Mouse (Mus musculus) thymus, postnatal 36 days (tissue): ENCODE data around the gene Scg5.

Source experiments
- DNase-seq, 2 experiments: peaks; one replicate each; pipeline ENCODE4 v3.0.0; 2022; ENCODE audit warnings: mixed read lengths in 2 of 2

Gene Scg5

DNA sequence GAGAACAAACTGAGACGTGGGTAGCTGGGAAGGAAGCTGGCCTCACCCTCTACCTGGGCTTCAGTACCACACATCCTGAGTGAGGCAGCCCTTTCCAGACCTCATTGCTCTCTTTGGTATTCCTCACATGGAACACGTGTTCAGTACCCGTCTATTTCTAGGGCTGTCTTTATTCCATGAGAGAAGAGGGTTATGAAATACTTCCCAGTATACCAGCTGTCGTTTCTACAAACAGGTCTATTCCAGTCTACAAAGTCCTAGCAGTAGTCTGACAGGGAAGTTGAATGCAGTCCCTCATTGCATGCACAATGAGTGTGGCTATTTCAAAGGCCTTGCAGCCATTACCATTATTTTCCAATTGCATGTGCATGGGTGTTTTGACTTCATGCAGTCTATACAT lies 23.2 kb downstream of the Scg5 start:
- DNase-seq = no peak

GRCm38 (mm10) chr2:113803753-113804152 lies 25.2 kb downstream of the Scg5 start:
- DNase-seq = no peak

- DNase-seq = no peak
These were observed 28.1 kb downstream of the Scg5 start for GRCm38 (mm10) chr2:113800846-113801245.

DNA sequence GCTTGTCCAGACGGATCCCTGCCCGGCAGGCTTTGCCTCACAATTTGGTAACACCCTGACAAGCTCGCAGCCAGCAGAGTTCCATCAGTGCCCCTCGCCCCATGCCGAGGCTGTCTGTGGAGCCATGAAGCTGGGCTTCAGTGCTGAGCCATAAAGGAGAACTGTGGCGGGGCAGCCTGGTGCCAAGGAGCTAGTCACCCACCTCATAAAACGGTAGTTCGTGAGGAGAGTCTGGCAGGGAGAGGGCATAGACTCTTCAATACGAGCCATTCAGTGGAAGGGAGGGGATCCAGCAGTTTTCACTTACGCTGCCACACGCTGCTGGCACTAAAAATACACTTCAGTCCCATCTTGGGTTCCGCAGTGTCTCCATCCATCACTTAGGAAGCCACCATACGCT lies 30.3 kb downstream of the Scg5 start:
- DNase-seq = no peak

- no peak for DNase-seq
These were observed 33.7 kb downstream of the Scg5 start for GRCm38 (mm10) chr2:113795186-113795585.

DNA sequence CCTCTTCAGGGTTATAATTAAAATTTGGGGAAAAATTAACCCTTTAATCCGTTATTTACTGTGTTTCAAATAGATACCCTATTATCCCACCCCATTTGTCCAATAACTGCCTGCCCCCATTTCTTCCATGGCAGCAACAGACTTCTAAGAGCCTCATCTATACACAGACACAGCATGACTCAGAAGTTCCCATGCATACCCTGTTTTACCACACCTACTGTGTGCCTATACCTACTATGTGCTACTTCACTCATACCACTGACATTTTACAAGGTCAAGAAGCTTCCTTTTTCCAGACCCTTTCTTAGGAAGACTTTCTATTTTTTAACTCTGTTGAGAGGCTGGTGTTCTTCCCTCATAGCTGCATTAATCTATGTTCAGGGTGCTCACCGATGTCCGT lies 35.4 kb downstream of the Scg5 start:
- no peak for DNase-seq

DNA sequence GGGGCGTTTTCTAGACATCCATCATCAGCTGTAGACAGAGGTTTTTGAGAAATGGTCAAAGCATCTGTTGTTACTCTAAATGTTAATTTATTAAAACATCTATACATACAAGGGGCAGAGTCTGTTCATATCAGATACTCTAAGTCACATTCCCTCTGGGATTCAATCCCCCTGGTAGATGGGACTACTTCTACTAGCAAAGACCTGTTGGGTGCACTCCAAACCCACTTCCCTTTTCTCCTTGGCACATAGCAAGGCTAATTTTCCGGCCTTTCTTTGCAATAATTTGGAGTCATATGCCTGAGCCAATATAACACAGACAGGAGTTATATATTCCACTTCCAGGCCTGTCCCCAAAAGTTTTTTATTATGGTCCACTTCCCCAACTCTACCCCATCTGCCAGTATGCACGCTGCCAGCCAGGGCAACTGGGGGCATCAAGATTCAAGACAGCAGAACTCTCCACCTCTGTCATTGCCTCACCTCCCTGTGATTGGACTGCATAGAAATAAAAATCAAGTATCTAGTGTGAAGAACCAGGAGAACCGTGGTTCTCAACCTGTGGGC lies 40.0 kb downstream of the Scg5 start:
- DNase-seq = no peak

DNA sequence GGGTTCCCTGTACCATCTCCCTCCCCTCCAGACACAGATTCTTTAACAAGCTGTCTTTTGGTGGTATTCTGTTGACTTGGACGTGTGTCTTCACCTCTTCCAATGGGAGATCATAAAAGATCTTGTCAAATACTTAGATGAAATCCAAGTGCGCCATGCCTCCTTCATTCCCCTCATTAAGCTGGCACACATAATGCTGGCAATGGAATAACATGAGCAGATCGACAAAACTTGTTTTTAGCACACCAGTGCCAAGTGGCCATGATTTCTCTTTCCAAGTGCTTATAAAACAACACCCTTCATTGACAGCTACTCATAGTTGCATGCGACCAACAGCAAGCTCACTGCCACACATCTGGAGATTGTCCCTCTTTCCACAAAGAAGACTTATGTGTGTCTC lies 41.0 kb downstream of the Scg5 start:
- no peak for DNase-seq

- DNase-seq = no peak
These were observed 44.1 kb downstream of the Scg5 start for GRCm38 (mm10) chr2:113784851-113785250.

GRCm38 (mm10) chr2:113781521-113781920 lies 47.4 kb downstream of the Scg5 start:
- no peak for DNase-seq

- DNase-seq = no peak
These were observed 47.8 kb downstream of the Scg5 start for GRCm38 (mm10) chr2:113781107-113781506.

GRCm38 (mm10) chr2:113779336-113779735 lies 49.6 kb downstream of the Scg5 start:
- no peak for DNase-seq

- DNase-seq = no peak
These were observed 50.9 kb downstream of the Scg5 start for GRCm38 (mm10) chr2:113778036-113778435.

GRCm38 (mm10) chr2:113776297-113776696 lies 52.6 kb downstream of the Scg5 start:
- DNase-seq = no peak

DNA sequence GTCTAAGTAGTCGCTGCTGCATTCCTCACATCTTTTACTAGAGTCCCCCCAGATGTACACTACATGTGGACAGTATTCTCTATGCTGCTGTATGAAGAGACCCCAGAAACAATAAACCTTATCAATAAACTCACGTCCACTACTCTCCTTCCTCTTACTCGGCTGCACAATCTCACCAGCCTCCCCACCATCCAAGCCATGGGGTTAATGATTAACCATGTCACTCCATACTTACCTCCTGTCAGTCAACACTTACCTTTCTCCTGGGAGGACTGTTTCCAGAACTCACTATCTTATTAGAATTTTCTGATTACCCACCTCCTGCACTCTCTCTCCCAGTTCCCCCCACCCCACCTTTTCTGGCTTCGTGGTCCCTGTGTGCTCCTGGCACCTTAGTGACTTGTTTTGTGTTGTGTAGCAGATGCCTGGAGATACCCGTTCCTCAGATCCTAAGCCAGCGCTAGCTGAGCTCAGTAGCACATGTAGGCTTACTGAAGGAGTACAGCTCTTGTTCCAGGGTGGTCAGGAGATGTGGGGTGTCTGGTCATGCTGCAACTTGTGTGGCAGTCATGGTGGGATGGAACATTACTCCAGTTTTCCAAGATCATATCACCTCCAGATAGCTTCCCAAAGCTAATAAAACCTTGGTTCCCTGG lies 54.6 kb downstream of the Scg5 start:
- DNase-seq = no peak

GRCm38 (mm10) chr2:113768541-113769303 lies 60.2 kb downstream of the Scg5 start:
- DNase-seq = no peak

DNA sequence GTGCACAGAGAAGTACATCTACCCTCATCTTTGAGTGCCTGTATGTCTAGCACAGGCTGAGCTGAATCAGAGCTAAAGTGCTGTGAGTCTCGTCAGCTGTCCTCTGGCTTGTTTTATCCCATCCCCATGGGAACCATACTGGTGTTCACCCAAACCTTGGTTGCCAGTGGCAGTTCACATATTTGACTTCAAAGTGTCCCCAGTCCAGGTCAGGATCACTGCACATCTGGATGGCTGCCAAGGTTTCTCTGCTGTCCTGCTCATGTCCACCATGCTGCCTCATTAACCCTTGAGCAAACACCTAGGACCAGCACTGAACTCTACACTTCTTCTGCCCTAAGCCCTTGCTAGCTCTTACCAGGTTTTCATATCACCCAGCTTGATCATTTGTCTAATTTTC lies 63.0 kb downstream of the Scg5 start:
- no peak for DNase-seq

DNA sequence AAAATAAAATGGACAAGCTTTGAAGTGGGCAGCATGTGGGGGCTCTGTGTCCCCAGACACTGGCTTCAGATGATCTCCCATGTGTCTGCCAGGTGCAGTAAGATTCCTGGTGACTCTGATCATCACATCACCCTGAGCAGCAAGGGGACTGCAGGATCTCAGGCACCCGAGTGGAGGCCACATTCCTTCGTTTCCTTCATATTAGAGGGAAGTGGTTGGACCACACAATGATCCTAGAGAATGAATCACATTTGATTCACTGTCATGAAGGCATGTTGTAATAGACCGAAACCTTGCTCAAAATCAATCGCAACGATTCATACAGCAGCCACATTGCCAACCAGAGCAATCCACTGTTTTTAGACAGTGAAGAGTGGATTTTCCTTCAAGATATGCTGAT lies 64.0 kb downstream of the Scg5 start:
- DNase-seq = no peak

DNA sequence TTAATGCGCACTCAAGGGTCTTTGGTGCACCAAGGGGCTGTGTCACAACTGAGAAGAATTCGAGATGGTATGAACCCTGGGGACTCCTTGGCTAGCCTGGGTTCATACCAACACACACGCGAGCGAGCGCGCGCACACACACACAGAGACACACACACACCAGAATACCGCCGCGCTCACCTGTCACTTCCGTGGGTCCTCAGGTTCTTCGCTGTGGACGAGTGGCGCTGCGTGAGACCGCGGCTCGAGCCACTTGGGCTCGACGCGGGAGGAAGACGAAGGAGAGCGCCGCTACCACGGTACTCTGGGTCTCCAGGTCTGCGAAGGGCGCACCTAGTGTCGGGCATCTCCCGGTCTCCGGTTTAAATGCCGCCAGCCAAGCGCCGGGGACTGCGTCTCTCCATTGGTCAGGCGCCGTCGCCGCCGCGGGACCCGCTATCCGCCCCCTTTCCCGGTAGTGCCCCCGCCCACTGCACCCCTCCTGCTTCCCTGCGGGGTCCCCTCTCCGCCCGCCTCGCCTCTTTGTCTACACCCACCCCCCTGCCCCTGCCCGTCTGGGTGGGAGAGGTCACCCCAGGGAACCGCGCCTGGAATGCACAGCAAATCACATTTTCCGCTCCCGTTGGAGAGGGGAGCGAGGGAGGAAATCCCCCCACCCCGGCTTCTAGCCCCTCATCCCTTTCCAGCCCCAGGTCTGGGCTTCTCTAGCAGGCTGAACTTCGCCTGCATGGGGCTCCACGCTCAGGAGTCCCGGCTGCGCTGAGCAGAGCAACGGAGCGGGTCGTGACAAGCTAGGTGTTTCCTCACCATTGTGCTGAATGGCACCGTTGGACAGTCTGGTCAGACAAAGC lies 70.4 kb downstream of the Scg5 start, which contains the start of gene Grem1:
Gene Grem1 (minus strand): TSS at position 336 of the 851 bp plus-strand sequence.
- no peak for DNase-seq

DNA sequence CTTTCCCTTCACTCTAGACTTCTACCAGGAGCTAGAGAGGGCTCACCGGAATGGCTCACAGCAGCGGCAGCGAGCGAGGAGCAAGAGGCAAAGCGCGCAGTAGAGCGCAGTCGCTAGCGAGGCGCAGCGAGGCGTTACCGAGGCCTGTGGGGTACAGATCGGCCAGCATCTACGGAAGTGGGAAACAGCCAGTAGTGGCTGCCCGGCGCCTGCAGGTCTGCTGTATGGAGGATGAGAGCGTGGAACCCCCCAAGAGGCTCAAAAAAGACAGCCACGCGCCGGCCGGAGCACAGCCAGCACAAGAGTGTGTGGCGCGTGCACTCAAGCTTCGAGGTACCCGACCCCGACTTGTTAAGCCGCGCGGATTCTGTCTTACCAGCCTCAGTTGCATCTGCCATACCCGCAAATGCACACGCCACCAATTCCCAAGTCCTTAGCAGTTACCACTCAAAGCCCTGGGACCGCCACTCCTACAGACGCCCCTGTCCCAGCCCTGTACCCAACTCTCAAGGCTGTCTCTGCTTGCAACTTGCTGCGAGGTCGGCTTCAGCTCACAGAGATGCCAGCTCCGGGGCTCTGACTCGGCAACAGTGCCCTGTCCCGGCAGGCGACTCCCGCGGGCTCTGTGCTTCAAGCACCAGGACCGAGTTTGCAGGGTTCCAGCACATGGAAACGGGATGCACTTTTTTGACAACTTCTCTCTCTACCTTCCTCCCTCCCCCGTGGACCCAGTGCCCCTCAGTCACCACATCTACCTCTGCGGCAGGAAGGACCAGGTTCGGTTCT lies 71.2 kb downstream of the Scg5 start:
- DNase-seq = no peak

DNA sequence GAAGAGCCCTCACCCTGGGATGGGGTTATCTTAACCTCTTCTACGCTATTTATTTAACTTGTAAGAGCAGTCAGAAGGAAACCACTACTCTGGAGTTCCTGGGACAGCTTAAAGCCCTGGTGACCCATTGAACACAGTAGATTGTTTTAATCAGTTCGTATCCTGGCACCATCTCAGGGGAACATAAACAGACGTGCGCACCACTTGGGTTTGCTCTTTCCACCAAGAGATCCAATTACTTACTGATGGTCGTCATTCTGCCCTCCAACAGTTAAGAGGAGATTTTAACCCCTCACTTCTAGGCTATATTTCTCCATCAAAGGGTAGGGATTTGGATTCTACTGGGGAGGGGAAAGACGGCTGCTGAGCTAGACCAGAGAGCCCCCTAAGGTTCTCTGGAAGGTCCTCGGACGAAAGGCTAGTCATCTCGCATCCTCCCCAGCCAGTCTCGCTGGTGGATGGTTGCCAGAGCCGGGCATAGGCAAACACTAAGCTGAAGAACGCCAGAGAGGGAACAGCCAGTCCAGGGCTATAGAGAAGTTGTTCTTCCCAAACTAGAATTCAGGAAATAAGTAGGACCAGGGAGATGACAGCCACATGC lies 71.9 kb downstream of the Scg5 start:
- no peak for DNase-seq

- DNase-seq = no peak
These were observed 79.2 kb downstream of the Scg5 start for GRCm38 (mm10) chr2:113749721-113750120.
